Mouse (Mus musculus) neural tube, embryonic 14.5 days (tissue): Measurements from ENCODE around the gene Aimp2. TPM values are rescaled to one million over a fixed set of nuclear protein-coding genes. Genes with fewer than 3 reads are reported as not detected.

Experiments used
- ATAC-seq: fragments of 200-750 bp; cut with Nextera tagmentation; 2 replicates; pipeline ENCODE4 v1.8.0; 2017; ENCODE audit warnings: low read depth, mild to moderate bottlenecking, moderate TSS enrichment, moderate library complexity
- H3K27ac ChIP-seq: fragments of 300-500 bp; sonication (generic); 2 replicates; pipeline ENCODE4 v1.5.1; 2014; ENCODE audit warnings: low read depth, mild to moderate bottlenecking, control low read depth, low read length, moderate library complexity, mixed read lengths
- H3K27me3 ChIP-seq: fragments of 300-500 bp; sonication (generic); 2 replicates; pipeline ENCODE4 v1.6.1; 2014; ENCODE audit warnings: low read length; ENCODE audit not compliant: control insufficient read depth, insufficient read depth
- H3K36me3 ChIP-seq: fragments of 300-500 bp; sonication (generic); 2 replicates; pipeline ENCODE4 v1.6.1; 2014; ENCODE audit warnings: low read length, mixed read lengths; ENCODE audit not compliant: control insufficient read depth, insufficient read depth
- H3K4me1 ChIP-seq: fragments of 300-500 bp; sonication (generic); 2 replicates; pipeline ENCODE4 v1.6.1; 2014; ENCODE audit warnings: low read length; ENCODE audit not compliant: control insufficient read depth, insufficient read depth
- H3K4me2 ChIP-seq: fragments of 300-500 bp; sonication (generic); 2 replicates; pipeline ENCODE4 v1.6.1; 2014; ENCODE audit warnings: mild to moderate bottlenecking, low read depth, low read length, control low read depth
- H3K4me3 ChIP-seq: fragments of 300-500 bp; sonication (generic); 2 replicates; pipeline ENCODE4 v1.5.1; 2014; ENCODE audit warnings: low read depth, low read length, control low read depth, mixed read lengths
- H3K9ac ChIP-seq: fragments of 300-500 bp; sonication (generic); replicated peaks from 2 replicates; pipeline ENCODE4 v1.6.1; 2014; ENCODE audit warnings: low read depth, mild to moderate bottlenecking, control low read depth, low read length, mixed read lengths
- H3K9me3 ChIP-seq: fragments of 300-500 bp; sonication (generic); 2 replicates; pipeline ENCODE4 v1.6.1; 2016; ENCODE audit warnings: low read length; ENCODE audit not compliant: control insufficient read depth
- WGBS: fragments of 180-500 bp; shearing (Covaris S2); extraction: QIAGEN DNeasy Blood & Tissue Kit; methylation state at CpG from one replicate; pipeline ENCODE4 v1.1.7; 2014; 5-methylcytosine and 5-hydroxymethylcytosine counted together
- polyA plus RNA-seq: library from polyadenylated mRNA; unstranded; fragments of >200 nt; fragmentation: Nextera tagmentation; extraction: Ambion mirVana; gene quantifications from 2 replicates; pipeline ENCODE4 v1.2.1, GENCODE M21; 2014

Aimp2 gene
- polyA plus RNA-seq, 1 experiment from 2014 or later = 84.4 TPM

GRCm38 (mm10) chr5:143933414-143933813, 23.8 kb upstream of the Aimp2 start:
- Histone ChIP-seq H3K27ac (no peak overlapping the region), H3K4me3 (no peak overlapping the region), H3K4me1 (no peaks in the 10 kb centered on the region), H3K27me3 (no peaks in the 10 kb centered on the region), H3K4me2 (no peak overlapping the region), H3K9ac (no peak overlapping the region), H3K36me3 (peaks cover 24% of the 10 kb centered on the region), H3K9me3 (no peaks in the 10 kb centered on the region)
- ATAC-seq = no peak
- WGBS = 85% methylated on average over 11 of the region's 11 CpGs

- H3K4me3 ChIP-seq = no peak within 1 kb of the TSS
- ATAC-seq = no peak
Measured at GRCm38 (mm10) chr5:143932831-143933230, 23.2 kb upstream of the Aimp2 start, which contains the start of gene Rsph10b. Gene Rsph10b (plus strand): TSS chr5:143933035.

GRCm38 (mm10) chr5:143931863-143932580, 22.4 kb upstream of the Aimp2 start:
- Histone ChIP-seq H3K27me3 (no peaks in the 10 kb centered on the region), H3K36me3 (peaks cover 29% of the 10 kb centered on the region), H3K4me2 (no peak overlapping the region), H3K27ac (no peak overlapping the region), H3K9ac (no peak overlapping the region), H3K4me3 (no peak overlapping the region), H3K4me1 (no peaks in the 10 kb centered on the region), H3K9me3 (no peaks in the 10 kb centered on the region)
- 87% methylated on average over 6 of the region's 6 CpGs for WGBS
- ATAC-seq = no peak

More at GRCm38 (mm10) chr5:143932831-143933230, 23.2 kb upstream of the Aimp2 start, which contains the start of gene Rsph10b:
- 8% methylated on average over 8 of the region's 8 CpGs for WGBS
- Histone ChIP-seq H3K4me1 (no peaks in the 10 kb centered on the region), H3K9ac (no peak within 1 kb of the TSS), H3K27ac (no peak within 1 kb of the TSS), H3K36me3 (peaks cover 29% of the 10 kb centered on the region), H3K27me3 (no peaks in the 10 kb centered on the region), H3K4me2 (no peak within 1 kb of the TSS), H3K9me3 (no peaks in the 10 kb centered on the region)

GRCm38 (mm10) chr5:143930656-143931055, 21.0 kb upstream of the Aimp2 start:
- Histone ChIP-seq H3K4me2 (no peak overlapping the region), H3K4me1 (no peaks in the 10 kb centered on the region), H3K27me3 (no peaks in the 10 kb centered on the region), H3K27ac (no peak overlapping the region), H3K4me3 (no peak overlapping the region), H3K9ac (no peak overlapping the region), H3K9me3 (no peaks in the 10 kb centered on the region), H3K36me3 (peaks cover 31% of the 10 kb centered on the region)
- WGBS = 94% methylated on average over 12 of the region's 12 CpGs
- no peak for ATAC-seq

- no peak for ATAC-seq
- H3K9ac ChIP-seq = no peak overlapping the region
- WGBS = 97% methylated on average over 4 of the region's 4 CpGs
- H3K4me1 ChIP-seq = no peaks in the 10 kb centered on the region
- H3K36me3 ChIP-seq = peaks cover 45% of the 10 kb centered on the region
- no peaks in the 10 kb centered on the region for H3K9me3 ChIP-seq
- no peak overlapping the region for H3K4me2 ChIP-seq
- H3K4me3 ChIP-seq = no peak overlapping the region
- H3K27me3 ChIP-seq = no peaks in the 10 kb centered on the region
- H3K27ac ChIP-seq = no peak overlapping the region
Measured at GRCm38 (mm10) chr5:143929291-143929690, 19.6 kb upstream of the Aimp2 start.

- no peak within 1 kb of the TSS for H3K4me2 ChIP-seq
- H3K4me1 ChIP-seq = no peaks in the 10 kb centered on the region
- no peak within 1 kb of the TSS for H3K9ac ChIP-seq
- peaks cover 57% of the 10 kb centered on the region for H3K36me3 ChIP-seq
- ATAC-seq = no peak
- H3K4me3 ChIP-seq = no peak within 1 kb of the TSS
- no peaks in the 10 kb centered on the region for H3K9me3 ChIP-seq
- WGBS = 96% methylated on average over 8 of the region's 8 CpGs
- H3K27me3 ChIP-seq = no peaks in the 10 kb centered on the region
- H3K27ac ChIP-seq = no peak within 1 kb of the TSS
Measured at GRCm38 (mm10) chr5:143927875-143928274, 18.2 kb upstream of the Aimp2 start, which contains the start of gene Gm42421. Gene Gm42421 (plus strand): TSS chr5:143928175.

- 95% methylated on average over 6 of the region's 6 CpGs for WGBS
- Histone ChIP-seq H3K9me3 (no peaks in the 10 kb centered on the region), H3K4me3 (no peak overlapping the region), H3K4me1 (no peaks in the 10 kb centered on the region), H3K27ac (no peak overlapping the region), H3K36me3 (peaks cover 61% of the 10 kb centered on the region), H3K4me2 (no peak overlapping the region), H3K27me3 (no peaks in the 10 kb centered on the region), H3K9ac (no peak overlapping the region)
- ATAC-seq = no peak
Measured at GRCm38 (mm10) chr5:143924781-143925452, 15.3 kb upstream of the Aimp2 start.

- Histone ChIP-seq H3K9me3 (no peaks in the 10 kb centered on the region), H3K27me3 (no peaks in the 10 kb centered on the region), H3K36me3 (peaks cover 36% of the 10 kb centered on the region), H3K4me3 (no peak overlapping the region), H3K4me2 (no peak overlapping the region), H3K27ac (no peak overlapping the region), H3K9ac (no peak overlapping the region), H3K4me1 (no peaks in the 10 kb centered on the region)
- 98% methylated on average over 3 of the region's 3 CpGs for WGBS
- no peak for ATAC-seq
Measured at GRCm38 (mm10) chr5:143918120-143918519, 8.5 kb upstream of the Aimp2 start.

GRCm38 (mm10) chr5:143917418-143917817, 7.8 kb upstream of the Aimp2 start:
- no peak for ATAC-seq
- Histone ChIP-seq H3K27ac (no peak overlapping the region), H3K4me2 (no peak overlapping the region), H3K9me3 (no peaks in the 10 kb centered on the region), H3K4me3 (no peak overlapping the region), H3K27me3 (no peaks in the 10 kb centered on the region), H3K36me3 (peaks cover 32% of the 10 kb centered on the region), H3K4me1 (no peaks in the 10 kb centered on the region), H3K9ac (no peak overlapping the region)
- WGBS = 50% methylated on average over 5 of the region's 5 CpGs
